Comparison of ENCODE assay signal across 8 mouse cellular contexts in genomic region chr4:57904211-57904610, GRCm38 (mm10). TPM values are rescaled to one million over a fixed set of nuclear protein-coding genes. Genes with fewer than 3 reads are reported as not detected.
A peak's percentile ranks its signal among the peaks of the same experiment; 100 is the strongest.
DNase-seq lines count a peak whose midpoint lies in the region; ATAC-seq and TF ChIP-seq lines count a peak whose summit lies in the region.

No protein-coding gene starts in this region.

- H3K4me1 ChIP-seq in forebrain, embryonic 11.5 days (replicated peaks; ENCODE audit: control insufficient read depth, insufficient read depth, low read length): no peaks in the 10 kb centered on the region; the same call in 1 of the 2 replicates
- peaks cover 5% of the 10 kb centered on the region; the same call in 1 of the 2 replicates for H3K4me1 ChIP-seq in hindbrain, embryonic 15.5 days (replicated peaks)
- peaks cover 2% of the 10 kb centered on the region; the same call in 1 of the 2 replicates for H3K4me1 ChIP-seq in small intestine, adult 2 months (ENCODE audit: control insufficient read depth, insufficient read depth, insufficient read length, low read length)

- peak; percentile 90 for TF ChIP-seq CTCF in brain, embryonic 14.5 days (IDR thresholded peaks at IDR 0.05; ENCODE audit: borderline replicate concordance, extremely low read depth, insufficient read depth, insufficient read length)
- peak; percentile 91 for TF ChIP-seq CTCF in left cerebral cortex, adult 2 months (IDR thresholded peaks at IDR 0.05)
- TF ChIP-seq CTCF in small intestine, adult 2 months (IDR thresholded peaks at IDR 0.05; ENCODE audit: extremely low read depth, insufficient read length, insufficient replicate concordance, low read depth, low read length): peak; percentile 95; the same call in 1 of the 2 replicates

- no peaks in the 10 kb centered on the region for H3K9me3 ChIP-seq in forebrain, embryonic 11.5 days (ENCODE audit: control insufficient read depth, low read length)
- no peaks in the 10 kb centered on the region for H3K9me3 ChIP-seq in hindbrain, embryonic 15.5 days

- 0 out of 2 replicates have a peak, but pooled peaks have one; percentile 50 for ATAC-seq in forebrain, embryonic 11.5 days (replicated peaks; ENCODE audit: low FRiP score)
- ATAC-seq in hindbrain, embryonic 15.5 days (ENCODE audit: low FRiP score, low read depth): peak; percentile 65
- peak; percentile 85 for ATAC-seq in megakaryocyte-erythroid progenitor cell, adult 5-6 weeks (replicated peaks; ENCODE audit: low FRiP score, low TSS enrichment, poor library complexity, severe bottlenecking)

- peak; percentile 51 to 70 for DNase-seq in cerebellum, adult 18-20 months
- no peak for DNase-seq in cerebellum, adult 11 months
- DNase-seq in brain, embryonic 14.5 days (ENCODE audit: low read depth): peak; percentile 72
- peak; percentile 78 for DNase-seq in forebrain, embryonic 11.5 days (ENCODE audit: low spot score)
- peak; percentile 52 to 71 for DNase-seq in left cerebral cortex, adult 2 months (ENCODE audit: extremely low spot score in 1 of 2, low spot score in 2 of 2)

- no peaks in the 10 kb centered on the region for H3K27me3 ChIP-seq in forebrain, embryonic 11.5 days (ENCODE audit: control insufficient read depth, insufficient read depth, low read length)
- H3K27me3 ChIP-seq in hindbrain, embryonic 15.5 days: no peaks in the 10 kb centered on the region
- no peaks in the 10 kb centered on the region for H3K27me3 ChIP-seq in small intestine, adult 2 months (ENCODE audit: control insufficient read depth, insufficient read depth, low read length)

- intact Hi-C loops in left cerebral cortex, adult 2 months (cut with DNase I): loop anchor here (2.0 to 10.0 kb wide), 2 partner anchors 231 to 351 kb away; no protein-coding TSS in a partner anchor

- H3K9ac ChIP-seq in forebrain, embryonic 11.5 days (ENCODE audit: low read length): no peak overlapping the region
- no peak overlapping the region for H3K9ac ChIP-seq in hindbrain, embryonic 15.5 days

- H3K4me3 ChIP-seq in forebrain, embryonic 11.5 days (ENCODE audit: low read depth, low read length): no peak overlapping the region
- no peak overlapping the region for H3K4me3 ChIP-seq in hindbrain, embryonic 15.5 days
- no peak overlapping the region for H3K4me3 ChIP-seq in left cerebral cortex, adult 2 months
- peak overlapping the region; percentile 36; the same call in 1 of the 2 replicates for H3K4me3 ChIP-seq in small intestine, adult 2 months (ENCODE audit: low read depth, low read length)

- no peak for TF ChIP-seq POLR2A in brain, embryonic 14.5 days (IDR thresholded peaks at IDR 0.05; ENCODE audit: borderline replicate concordance, extremely low read depth, insufficient read depth, insufficient read length, poor library complexity, severe bottlenecking)
- TF ChIP-seq POLR2A in small intestine, adult 2 months (IDR thresholded peaks at IDR 0.05; ENCODE audit: low read depth, low read length): no peak

- no peak overlapping the region for H3K4me2 ChIP-seq in forebrain, embryonic 11.5 days (ENCODE audit: low read depth, low read length, severe bottlenecking)
- H3K4me2 ChIP-seq in hindbrain, embryonic 15.5 days: 0 out of 2 replicates have a peak overlapping the region, but pooled peaks have one; percentile 7

- H3K27ac ChIP-seq in forebrain, embryonic 11.5 days (ENCODE audit: low read depth, low read length): no peak overlapping the region
- no peak overlapping the region for H3K27ac ChIP-seq in hindbrain, embryonic 15.5 days (replicated peaks)
- no peak overlapping the region for H3K27ac ChIP-seq in left cerebral cortex, adult 2 months
- H3K27ac ChIP-seq in small intestine, adult 2 months (ENCODE audit: insufficient read depth, low read depth, low read length): no peak overlapping the region

- H3K36me3 ChIP-seq in forebrain, embryonic 11.5 days (ENCODE audit: control insufficient read depth, insufficient read depth, low read length): no peaks in the 10 kb centered on the region
- no peaks in the 10 kb centered on the region for H3K36me3 ChIP-seq in hindbrain, embryonic 15.5 days
- H3K36me3 ChIP-seq in small intestine, adult 2 months (ENCODE audit: control insufficient read depth, insufficient read depth, low read length): 0 out of 2 replicates have a peak, but pooled peaks cover 4% of the 10 kb centered on the region

- WGBS in forebrain, embryonic 11.5 days: 14% methylated on average over 5 of the region's 5 CpGs
- WGBS in hindbrain, embryonic 15.5 days: 14% methylated on average over 5 of the region's 5 CpGs
- 4% methylated on average over 5 of the region's 5 CpGs for WGBS in small intestine, adult 2 months

RNA-seq across cellular contexts. Expression of gene D630039A03Rik, which starts 11.9 kb away (rescaled TPM):
- 0.04 and 0.05 TPM in 2 replicates for polyA plus RNA-seq in brain, embryonic 14.5 days (2012; rRNA removed)
- not detected in 2 replicates for polyA plus RNA-seq in forebrain, embryonic 11.5 days (2014; fragmentation: Nextera tagmentation; extraction: Ambion mirVana)
- polyA plus RNA-seq in hindbrain, embryonic 15.5 days (2015; fragmentation: Nextera tagmentation; extraction: Ambion mirVana): 0.07 and 0.19 TPM in 2 replicates
- under 1 TPM; 0.27 to 0.42 TPM for total RNA-seq in left cerebral cortex, adult 2 months (2021)
- total RNA-seq in megakaryocyte-erythroid progenitor cell, adult 5-6 weeks (2014; fragmentation: Nextera tagmentation): 1.1 TPM in 1 of 2 replicates, not detected in the other
- total RNA-seq in megakaryocyte-erythroid progenitor cell, adult 5-6 weeks (2017): not detected in 2 replicates
- polyA plus RNA-seq in small intestine, adult 2 months (2012; rRNA removed): 3.2 and 13.4 TPM in 2 replicates

RNA-seq across cellular contexts. Expression of gene Txn1, which starts 52.0 kb away (rescaled TPM):
- 157 and 205 TPM in 2 replicates for polyA plus RNA-seq in brain, embryonic 14.5 days (2012; rRNA removed)
- polyA plus RNA-seq in forebrain, embryonic 11.5 days (2014; fragmentation: Nextera tagmentation; extraction: Ambion mirVana): 392 and 414 TPM in 2 replicates
- 291 and 326 TPM in 2 replicates for polyA plus RNA-seq in hindbrain, embryonic 15.5 days (2015; fragmentation: Nextera tagmentation; extraction: Ambion mirVana)
- 100 to 1,000 TPM in 1 of 2 experiments, 10 to 100 TPM in 1; 96.7 to 102 TPM for total RNA-seq in left cerebral cortex, adult 2 months (2021)
- 312 and 352 TPM in 2 replicates for total RNA-seq in megakaryocyte-erythroid progenitor cell, adult 5-6 weeks (2014; fragmentation: Nextera tagmentation)
- 194 and 197 TPM in 2 replicates for total RNA-seq in megakaryocyte-erythroid progenitor cell, adult 5-6 weeks (2017)
- 67.4 and 181 TPM in 2 replicates for polyA plus RNA-seq in small intestine, adult 2 months (2012; rRNA removed)
